Mouse (Mus musculus) limb, embryonic 14.5 days (tissue): ENCODE data around the gene Armc6. TPM values are rescaled to one million over a fixed set of nuclear protein-coding genes. Genes with fewer than 3 reads are reported as not detected.

Experiments used
- ATAC-seq: fragments of 200-750 bp; cut with Nextera tagmentation; 2 replicates; pipeline ENCODE4 v1.8.0; 2017; ENCODE audit warnings: low read depth, moderate number of reproducible peaks, moderate TSS enrichment; ENCODE audit not compliant: low FRiP score
- DNase-seq: peaks from one replicate; pipeline ENCODE4 v3.0.0-alpha.2; 2015; ENCODE audit warnings: low spot score
- H3K27ac ChIP-seq: fragments of 300-500 bp; sonication (generic); replicated peaks from 2 replicates; pipeline ENCODE4 v1.5.1; 2014; ENCODE audit warnings: low read depth, mild to moderate bottlenecking, low read length, moderate library complexity, mixed read lengths
- H3K27me3 ChIP-seq: fragments of 300-500 bp; sonication (generic); 2 replicates; pipeline ENCODE4 v1.6.1; 2014; ENCODE audit warnings: low read length, mixed read lengths; ENCODE audit not compliant: control insufficient read depth, insufficient read depth
- H3K36me3 ChIP-seq: fragments of 300-500 bp; sonication (generic); 2 replicates; pipeline ENCODE4 v1.6.1; 2014; ENCODE audit warnings: mild to moderate bottlenecking, low read length, moderate library complexity, mixed read lengths; ENCODE audit not compliant: control insufficient read depth, insufficient read depth
- H3K4me1 ChIP-seq: fragments of 300-500 bp; sonication (generic); 2 replicates; pipeline ENCODE4 v1.6.1; 2014; ENCODE audit warnings: antibody characterized with exemption, low read length, mixed read lengths; ENCODE audit not compliant: control insufficient read depth, insufficient read depth
- H3K4me2 ChIP-seq: fragments of 300-500 bp; sonication (generic); replicated peaks from 2 replicates; pipeline ENCODE4 v1.6.1; 2014; ENCODE audit warnings: low read depth, mild to moderate bottlenecking, low read length, moderate library complexity; ENCODE audit not compliant: severe bottlenecking
- H3K4me3 ChIP-seq: fragments of 300-500 bp; sonication (generic); replicated peaks from 2 replicates; pipeline ENCODE4 v1.5.1; 2014; ENCODE audit warnings: low read length
- H3K9ac ChIP-seq: fragments of 300-500 bp; sonication (generic); 2 replicates; pipeline ENCODE4 v1.6.1; 2014; ENCODE audit warnings: mild to moderate bottlenecking, low read depth, low read length, moderate library complexity; ENCODE audit not compliant: severe bottlenecking
- H3K9me3 ChIP-seq: fragments of 300-500 bp; sonication (generic); 2 replicates; pipeline ENCODE4 v1.6.1; 2016; ENCODE audit warnings: low read length; ENCODE audit not compliant: control insufficient read depth
- POLR2A ChIP-seq: fragments of 200-500 bp; IDR thresholded peaks from 2 replicates; pipeline ENCODE4 v1.8.0; 2012; ENCODE audit warnings: inconsistent platforms, mild to moderate bottlenecking, moderate library complexity, borderline replicate concordance; ENCODE audit not compliant: insufficient read depth, insufficient read length; ENCODE audit errors: extremely low read depth
- WGBS: fragments of 180-500 bp; shearing (Covaris S2); extraction: QIAGEN DNeasy Blood & Tissue Kit; methylation state at CpG from one replicate; pipeline ENCODE4 v1.1.7; 2014; 5-methylcytosine and 5-hydroxymethylcytosine counted together
- polyA plus RNA-seq, 2 experiments: library from polyadenylated mRNA; depleted of rRNA in 1 of 2; stranded (reverse) in 1 of 2; unstranded in 1 of 2; fragments of >200 nt; fragmentation: Nextera tagmentation in 1 of 2; extraction: Ambion mirVana in 1 of 2; gene quantifications; 2 replicates each; pipeline versions ENCODE4 v1.2.1 to v1.2.3; 2012 to 2014

Armc6 gene
- polyA plus RNA-seq, 2 experiments, result 26.8 to 35.0 TPM

GRCm38 (mm10) chr8:70181212-70181902 lies 52.9 kb downstream of the Armc6 start:
- Histone ChIP-seq H3K4me3 (no peak overlapping the region), H3K27me3 (no peaks in the 10 kb centered on the region), H3K27ac (no peak overlapping the region), H3K4me2 (no peak overlapping the region), H3K9me3 (no peaks in the 10 kb centered on the region), H3K9ac (no peak overlapping the region), H3K36me3 (peaks cover 47% of the 10 kb centered on the region), H3K4me1 (no peaks in the 10 kb centered on the region)
- TF ChIP-seq POLR2A, result no peak
- WGBS, result 58% methylated on average over 16 of the region's 16 CpGs
- ATAC-seq (no peak), DNase-seq (no peak)

GRCm38 (mm10) chr8:70179082-70179481 lies 55.2 kb downstream of the Armc6 start:
- WGBS, result 97% methylated on average over 4 of the region's 4 CpGs
- Histone ChIP-seq H3K27me3 (no peaks in the 10 kb centered on the region), H3K4me2 (no peak overlapping the region), H3K4me1 (no peaks in the 10 kb centered on the region), H3K9ac (no peak overlapping the region), H3K4me3 (no peak overlapping the region), H3K9me3 (no peaks in the 10 kb centered on the region), H3K36me3 (peaks cover 47% of the 10 kb centered on the region), H3K27ac (no peak overlapping the region)
- ATAC-seq (no peak), DNase-seq (no peak)
- TF ChIP-seq POLR2A, result no peak

- ATAC-seq (no peak), DNase-seq (no peak)
- TF ChIP-seq POLR2A, result no peak
- H3K4me1 ChIP-seq, result peaks cover 2% of the 10 kb centered on the region; the same call in 1 of the 2 replicates
- no peak overlapping the region for H3K4me3 ChIP-seq
- no peak overlapping the region for H3K4me2 ChIP-seq
- H3K9ac ChIP-seq, result no peak overlapping the region
- H3K27ac ChIP-seq, result no peak overlapping the region
- no peaks in the 10 kb centered on the region for H3K27me3 ChIP-seq
- peaks cover 45% of the 10 kb centered on the region for H3K36me3 ChIP-seq
- WGBS, result 93% methylated on average over 2 of the region's 2 CpGs
- H3K9me3 ChIP-seq, result no peaks in the 10 kb centered on the region
Observed at GRCm38 (mm10) chr8:70178231-70178630, 56.0 kb downstream of the Armc6 start.

DNA sequence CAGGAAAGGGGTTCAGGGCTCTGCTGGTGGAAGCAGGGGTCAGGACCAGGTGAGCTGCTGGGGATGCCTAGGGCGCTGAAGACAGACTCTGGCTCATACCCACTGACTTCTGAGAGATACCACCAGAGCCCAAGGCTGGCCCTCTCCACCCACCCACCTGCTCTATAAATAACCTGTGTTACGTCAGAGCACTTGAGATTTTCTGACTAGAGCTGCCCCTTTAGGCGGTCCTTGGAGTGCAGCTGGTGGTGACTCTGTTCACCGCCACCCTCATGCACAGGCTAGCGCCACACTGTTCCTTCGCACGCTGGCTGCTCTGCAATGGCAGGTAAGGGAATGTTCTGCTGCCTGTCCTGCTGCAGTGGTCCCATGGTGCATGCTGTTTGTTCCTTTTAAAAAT lies 60.2 kb downstream of the Armc6 start:
- WGBS, result 89% methylated on average over 7 of the region's 7 CpGs
- Histone ChIP-seq H3K9me3 (no peaks in the 10 kb centered on the region), H3K9ac (0 out of 2 replicates have a peak overlapping the region, but pooled peaks have one; percentile 4), H3K4me3 (no peak overlapping the region), H3K4me1 (peaks cover 7% of the 10 kb centered on the region), H3K27me3 (no peaks in the 10 kb centered on the region), H3K4me2 (no peak overlapping the region), H3K27ac (no peak overlapping the region), H3K36me3 (peaks cover 23% of the 10 kb centered on the region)
- TF ChIP-seq POLR2A, result no peak
- no peak for DNase-seq
- no peak for ATAC-seq

GRCm38 (mm10) chr8:70173320-70173719 lies 60.9 kb downstream of the Armc6 start:
- peaks cover 7% of the 10 kb centered on the region for H3K4me1 ChIP-seq
- H3K9ac ChIP-seq, result no peak overlapping the region
- H3K27ac ChIP-seq, result no peak overlapping the region
- H3K27me3 ChIP-seq, result no peaks in the 10 kb centered on the region
- 71% methylated on average over 5 of the region's 5 CpGs for WGBS
- DNase-seq (no peak), ATAC-seq (no peak)
- peaks cover 18% of the 10 kb centered on the region for H3K36me3 ChIP-seq
- peak overlapping the region; percentile 66; the same call in 1 of the 2 replicates for H3K4me3 ChIP-seq
- no peaks in the 10 kb centered on the region for H3K9me3 ChIP-seq
- peak overlapping the region; percentile 60 for H3K4me2 ChIP-seq
- no peak for TF ChIP-seq POLR2A
